Mouse (Mus musculus): ENCODE data around the gene Ythdf1. TPM values are rescaled to one million over a fixed set of nuclear protein-coding genes. Genes with fewer than 3 reads are reported as not detected.
A peak's percentile ranks its signal among the peaks of the same experiment; 100 is the strongest.

Ythdf1 gene
- total RNA-seq (2021) = 43.5 and 54.0 TPM in 2 replicates
- long read RNA-seq, transcript Ythdf1-201 (5 exons, 3,184 nt) = major isoform, 39 of 66 reads
- long read RNA-seq, partial matches to known transcripts = 20 of 66 reads
- long read RNA-seq, other reads (novel, unspliced or antisense) = 7 of 66 reads

GRCm38 (mm10) chr2:180920810-180921400 is at the start of gene Ythdf1:
Ythdf1 (minus strand) TSS chr2:180920949.
- DNase-seq = peak; percentile 99

GRCm38 (mm10) chr2:180967010-180967763 is 46.4 kb upstream of the Ythdf1 start, which contains the start of gene Arfgap1:
Arfgap1 (plus strand) TSS chr2:180967225.
- peak; percentile 93 for DNase-seq

GRCm38 (mm10) chr2:180966092-180966882 is 45.5 kb upstream of the Ythdf1 start:
- DNase-seq = no peak

DNA sequence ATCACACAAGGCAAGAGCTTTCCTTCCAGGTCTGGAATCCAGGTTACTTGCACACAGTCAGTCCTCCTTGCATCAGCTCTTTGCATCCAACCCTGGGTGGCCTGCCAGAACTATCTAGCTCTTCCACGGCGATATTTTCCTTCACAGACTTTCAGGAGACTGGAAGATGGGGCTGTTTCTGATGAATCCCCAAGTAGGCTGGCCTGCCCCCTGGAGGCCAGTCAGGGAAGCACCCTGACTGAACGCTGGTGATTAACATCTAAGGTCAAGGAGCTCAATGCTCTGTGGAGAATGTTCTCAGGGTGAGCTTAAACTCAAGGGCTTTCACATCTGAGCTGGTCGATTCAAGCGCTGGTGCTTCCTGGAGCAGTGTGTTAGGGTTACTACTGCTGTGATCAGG is 43.2 kb upstream of the Ythdf1 start:
- peak; percentile 80 for DNase-seq

- DNase-seq = no peak
These were observed 42.0 kb upstream of the Ythdf1 start for GRCm38 (mm10) chr2:180962616-180963308.

DNA sequence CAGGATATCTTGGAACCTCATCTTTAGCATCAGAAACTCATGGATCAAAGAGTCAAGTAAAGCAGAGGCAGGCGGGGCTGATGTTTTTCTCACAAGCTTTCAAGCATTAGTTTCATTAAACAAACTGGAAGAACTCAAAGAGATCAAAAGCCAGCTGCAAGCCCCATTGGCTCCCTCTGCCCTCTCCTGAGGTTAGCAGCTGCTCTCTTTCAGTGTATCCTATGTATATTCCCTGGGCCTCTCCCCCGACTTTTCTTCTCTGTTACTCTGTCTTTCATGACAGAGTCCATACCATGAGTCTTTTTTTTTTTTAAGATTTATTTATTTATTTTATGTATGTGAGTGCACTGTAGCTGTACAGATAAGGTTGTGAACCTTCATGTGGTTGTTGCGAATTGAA is 39.4 kb upstream of the Ythdf1 start:
- no peak for DNase-seq

- no peak for DNase-seq
These were observed 38.9 kb upstream of the Ythdf1 start for GRCm38 (mm10) chr2:180959605-180960004.

- DNase-seq = peak; percentile 31
These were observed 33.6 kb upstream of the Ythdf1 start, which contains the start of gene Nkain4 for GRCm38 (mm10) chr2:180954061-180955047. Nkain4 (minus strand) TSS chr2:180954699.

GRCm38 (mm10) chr2:180953638-180954037 is 32.9 kb upstream of the Ythdf1 start:
- DNase-seq = no peak

- DNase-seq = no peak
These were observed 32.0 kb upstream of the Ythdf1 start for GRCm38 (mm10) chr2:180952731-180953171.

DNA sequence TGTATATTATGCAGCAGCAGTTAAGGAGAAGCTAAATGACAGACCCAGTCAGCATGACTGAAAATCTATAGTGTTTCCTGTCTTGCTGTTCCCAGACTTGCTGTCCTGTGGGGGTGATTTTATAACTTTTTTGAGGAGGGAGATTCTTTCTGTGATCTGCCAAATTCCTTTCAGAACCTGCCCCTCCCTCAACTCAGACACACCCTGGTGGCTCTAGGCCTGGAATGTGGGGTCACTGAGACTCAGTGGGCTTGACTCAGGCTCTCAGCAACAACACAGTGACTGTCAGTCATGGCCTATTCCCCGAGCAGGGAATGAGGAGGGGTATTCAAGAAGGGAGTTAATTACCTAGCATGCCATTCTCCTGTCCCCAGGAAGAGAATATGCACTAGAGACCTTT is 29.2 kb upstream of the Ythdf1 start:
- no peak for DNase-seq

DNA sequence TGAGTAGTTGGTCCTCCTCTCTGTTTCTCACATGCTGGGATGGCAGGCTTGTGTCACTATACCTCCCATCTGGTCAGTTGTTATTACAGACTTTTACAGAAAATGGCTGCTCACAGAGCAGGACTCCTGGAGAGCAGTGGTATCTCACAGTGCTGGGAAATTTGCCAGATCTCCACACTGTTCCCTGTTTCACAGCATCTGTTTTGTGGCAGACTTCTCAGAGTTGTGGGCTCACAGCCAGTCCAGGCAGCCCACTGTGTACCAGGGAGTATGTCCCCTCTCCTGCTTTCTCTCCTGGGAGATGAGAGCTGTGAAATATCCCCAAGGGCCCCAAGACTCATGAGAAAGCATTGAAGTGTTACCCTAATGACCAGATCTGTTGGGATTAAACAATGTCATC is 21.1 kb upstream of the Ythdf1 start:
- DNase-seq = no peak

GRCm38 (mm10) chr2:180940187-180940586 is 19.4 kb upstream of the Ythdf1 start:
- DNase-seq = no peak

- DNase-seq = no peak
These were observed 11.7 kb upstream of the Ythdf1 start for GRCm38 (mm10) chr2:180932418-180932817.

DNA sequence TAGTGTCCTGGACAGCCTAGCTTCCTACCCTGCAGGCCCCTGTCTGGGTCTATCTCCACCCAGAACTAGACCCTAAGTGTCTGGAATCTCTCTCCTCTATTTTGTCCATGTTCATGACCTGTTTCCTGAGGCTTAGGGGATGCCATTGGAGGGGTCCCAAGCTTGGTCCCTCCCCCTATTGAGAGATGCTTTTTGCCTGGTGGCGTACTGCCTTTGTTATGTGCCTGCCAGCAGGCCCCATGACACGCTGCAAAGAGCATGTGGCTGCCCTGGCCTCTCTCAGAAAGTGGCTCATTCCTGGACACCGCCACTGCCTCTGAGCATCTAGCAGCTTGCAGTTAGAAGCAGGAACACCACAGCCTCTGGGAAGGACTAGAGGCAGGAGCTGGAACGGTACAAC is 8.0 kb upstream of the Ythdf1 start, which contains the start of gene Birc7:
TSS of gene Birc7 (plus strand) at position 301 of the 400 bp plus-strand sequence.
- no peak for DNase-seq

DNA sequence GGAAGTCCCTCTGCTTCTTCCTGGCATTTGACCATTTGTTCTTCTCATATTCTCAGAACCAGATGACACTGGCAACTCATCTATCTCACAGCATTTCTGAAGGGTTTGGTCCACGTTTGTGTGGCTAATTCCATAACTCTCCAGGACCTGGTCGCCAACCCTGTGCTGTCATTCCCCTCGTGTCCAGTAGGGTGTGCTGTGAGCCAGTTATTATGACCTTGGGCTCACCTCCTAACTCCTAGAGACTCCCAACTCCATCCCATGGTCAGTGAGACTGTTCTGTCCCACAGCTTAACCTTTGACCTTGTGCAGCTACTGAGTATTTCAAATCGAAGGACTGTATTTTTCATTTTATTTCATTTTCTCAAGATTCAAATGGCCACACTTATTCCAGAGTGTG is 4.4 kb upstream of the Ythdf1 start:
- peak; percentile 70 for DNase-seq

GRCm38 (mm10) chr2:180922739-180923138 is 2.0 kb upstream of the Ythdf1 start:
- peak; percentile 37 for DNase-seq

DNA sequence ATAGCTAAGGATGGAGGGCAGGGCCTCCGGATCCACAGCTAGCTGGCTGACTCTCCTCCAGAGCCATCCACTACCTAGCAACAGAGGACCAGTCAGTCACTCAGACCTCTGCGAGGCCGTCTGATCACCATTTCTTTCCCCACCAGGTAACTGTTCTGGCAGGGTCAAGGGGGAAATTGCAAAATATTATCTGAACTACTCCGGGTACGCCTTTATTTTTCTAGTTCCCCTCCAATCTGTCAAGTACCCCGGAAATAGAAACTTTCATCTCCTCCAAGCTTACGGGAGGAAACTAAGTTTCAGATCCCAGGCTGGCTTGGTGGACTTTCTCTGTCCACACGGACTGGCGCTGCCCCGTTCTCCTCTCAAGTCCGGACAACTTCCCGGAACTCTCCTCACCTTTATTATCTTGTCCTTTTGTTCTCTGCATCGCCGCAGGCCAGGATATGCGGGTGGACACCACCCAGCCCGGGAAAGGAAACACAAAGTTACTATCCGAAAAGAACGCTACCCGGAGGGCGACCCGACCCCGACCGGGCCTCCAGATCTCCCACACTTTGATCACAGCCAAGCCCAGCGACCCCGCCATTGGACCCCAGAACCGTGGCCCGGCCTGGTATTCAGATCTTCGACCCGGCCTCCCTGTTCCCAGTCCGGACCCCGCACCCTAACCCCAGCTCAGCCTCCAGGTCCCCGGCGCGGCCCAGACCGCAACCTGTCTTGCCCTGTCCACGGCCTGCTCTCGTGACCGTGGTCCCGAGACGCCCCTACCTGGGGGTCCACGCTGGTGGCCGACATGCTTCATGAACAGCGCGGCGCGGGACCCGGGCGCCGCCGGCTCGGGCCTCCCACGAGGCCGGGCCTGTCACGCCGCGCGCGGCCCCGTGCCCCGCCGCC is 588 bp downstream of the Ythdf1 start:
- DNase-seq = peak; percentile 29

DNA sequence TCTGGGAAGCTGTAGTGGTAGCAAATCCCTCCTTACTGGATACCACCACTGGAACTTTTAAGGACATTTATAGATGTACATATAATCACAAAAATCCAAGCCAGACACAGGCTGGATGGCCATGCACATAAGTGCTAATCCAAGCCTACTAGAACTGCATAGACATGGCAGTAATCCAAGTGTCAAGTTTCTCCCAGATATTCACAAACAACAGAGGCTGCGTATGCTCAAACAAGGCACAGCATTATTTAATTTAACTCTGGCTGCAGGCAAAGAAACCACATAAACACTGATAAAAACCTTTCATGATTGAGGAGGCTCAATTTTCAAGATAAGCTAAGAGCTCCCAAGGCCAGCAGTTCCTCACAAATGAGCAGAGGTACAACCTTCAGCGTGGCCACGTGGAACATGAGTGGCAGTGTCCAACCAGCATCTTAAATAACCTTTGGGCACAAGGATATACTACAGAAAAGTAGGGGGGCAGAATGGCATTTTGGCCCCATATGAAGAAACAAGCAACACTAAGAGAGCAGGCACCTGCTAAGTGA is 4.8 kb downstream of the Ythdf1 start:
- DNase-seq = no peak

Data from adrenal gland, postnatal 25 days (tissue).